Mouse (Mus musculus) E14TG2a.4 (cell line): ENCODE measurements at regions not wholly inside any gene's neighbourhood (a gene's known extent, or its start where the extent isn't known, plus 50 kb on each side); places are given as distances from the start of the nearest gene placed in this dataset.

ENCODE experiments used
- CTCF ChIP-seq: conservative IDR thresholded peaks from 2 replicates; pipeline ENCODE4 v1.5.1; 2014; ENCODE audit warnings: low read length
- NANOG ChIP-seq: IDR thresholded peaks from 2 replicates; pipeline ENCODE4 v1.6.1; 2014; ENCODE audit warnings: borderline replicate concordance, low read length, mixed read lengths

DNA sequence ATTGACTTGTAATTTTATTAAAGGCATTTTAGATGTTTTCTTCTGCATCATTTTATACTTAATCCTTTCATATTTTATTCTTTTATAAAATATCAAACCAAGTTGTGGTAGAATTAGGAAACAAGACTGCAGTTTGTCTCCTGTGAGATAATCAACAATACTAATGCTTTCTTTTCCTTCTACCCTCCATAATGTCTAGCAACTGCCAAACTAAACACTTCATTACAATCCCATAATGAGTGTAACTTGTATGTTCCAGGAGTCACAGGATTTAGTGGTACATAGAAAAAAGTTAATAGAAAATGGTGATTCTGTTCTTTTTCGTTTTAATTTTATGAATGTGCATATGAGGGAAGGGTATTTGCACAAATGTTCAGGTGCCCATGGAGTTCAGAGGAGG, 782.4 kb downstream of the Fat4 start:
- TF ChIP-seq CTCF, result no peak
- TF ChIP-seq NANOG, result no peak
